Mouse (Mus musculus) frontal cortex, postnatal 14 days (tissue): Measurements from ENCODE around the gene Rela.
"Not testable (repeated sequence)": the region's sequence is repeated elsewhere in the genome, so short reads cannot be mapped to it uniquely, and the experiment has no call there.

ENCODE experiments used
- DNase-seq, 2 experiments: peaks; one replicate each; pipeline ENCODE4 v3.0.0; 2022; ENCODE audit warnings: low spot score in 2 of 2

Gene Rela

DNA sequence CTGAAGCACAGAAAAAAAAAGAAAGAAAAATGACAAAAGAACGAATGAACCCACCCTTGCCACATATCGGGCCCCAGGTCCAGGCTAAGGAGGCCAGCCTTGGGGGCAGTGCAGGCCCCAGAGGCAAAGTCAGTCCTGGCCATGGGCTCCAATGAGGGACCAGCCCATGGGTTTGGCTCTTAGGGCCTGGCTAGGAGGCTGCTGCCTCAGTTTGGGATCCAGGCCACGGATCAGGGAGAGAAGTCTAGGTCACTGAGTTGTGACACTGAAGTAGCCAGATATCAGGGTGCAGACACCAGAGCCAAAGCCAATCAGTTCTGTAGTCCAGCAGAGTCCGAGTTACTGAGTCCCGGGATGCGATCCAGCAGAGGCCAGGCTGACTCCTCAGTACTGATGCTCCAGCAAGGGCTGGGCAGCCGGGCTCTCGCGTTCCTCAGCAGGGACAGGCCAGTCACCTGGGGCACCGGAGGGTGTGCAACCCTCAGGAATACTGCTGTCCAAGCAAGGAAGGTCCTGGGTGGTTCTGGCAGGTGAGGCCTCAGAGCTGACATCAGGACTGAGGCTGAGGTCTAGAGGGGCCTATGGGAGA lies 27.5 kb downstream of the Rela start:
- no peak for DNase-seq

DNA sequence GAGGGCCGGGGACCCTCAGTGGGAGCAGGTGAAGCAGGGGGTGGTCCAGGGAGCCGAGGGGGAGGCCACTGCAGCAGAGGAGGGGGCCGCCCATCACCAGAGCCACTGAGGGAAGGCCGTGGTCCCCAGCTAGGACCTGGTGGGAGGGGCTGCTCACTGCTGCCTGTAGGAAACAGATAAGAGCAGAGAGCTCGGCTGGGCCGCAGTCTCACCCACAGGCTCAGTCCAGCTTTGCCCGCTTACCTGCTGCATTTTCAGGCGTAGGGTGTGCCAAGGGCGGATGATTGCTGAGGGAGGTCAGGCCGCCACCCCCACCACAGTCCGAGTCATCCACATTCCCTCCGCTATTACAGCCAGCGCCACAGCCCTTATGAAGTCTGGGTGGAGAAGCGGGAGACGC lies 28.2 kb downstream of the Rela start:
- DNase-seq = no peak

DNA sequence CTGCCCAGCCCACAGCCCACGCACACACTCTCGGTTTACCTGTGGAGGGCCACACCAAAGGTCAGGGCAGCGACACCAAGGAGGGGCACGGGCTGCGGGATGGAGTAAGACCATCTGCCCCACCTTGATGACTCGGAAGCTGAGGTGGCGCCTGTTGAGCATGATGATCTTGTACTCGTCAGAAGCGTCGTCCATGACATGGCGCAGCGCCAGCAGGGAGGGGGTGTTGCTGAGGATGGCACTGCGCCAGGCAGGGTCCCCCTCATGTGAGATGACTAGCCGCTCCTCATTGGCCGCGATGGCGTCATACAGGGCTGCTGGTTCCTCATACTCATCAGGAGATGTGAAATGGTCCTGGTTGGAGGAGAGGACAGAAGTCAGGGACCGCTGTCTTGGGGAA lies 29.1 kb downstream of the Rela start:
- DNase-seq = no peak

DNA sequence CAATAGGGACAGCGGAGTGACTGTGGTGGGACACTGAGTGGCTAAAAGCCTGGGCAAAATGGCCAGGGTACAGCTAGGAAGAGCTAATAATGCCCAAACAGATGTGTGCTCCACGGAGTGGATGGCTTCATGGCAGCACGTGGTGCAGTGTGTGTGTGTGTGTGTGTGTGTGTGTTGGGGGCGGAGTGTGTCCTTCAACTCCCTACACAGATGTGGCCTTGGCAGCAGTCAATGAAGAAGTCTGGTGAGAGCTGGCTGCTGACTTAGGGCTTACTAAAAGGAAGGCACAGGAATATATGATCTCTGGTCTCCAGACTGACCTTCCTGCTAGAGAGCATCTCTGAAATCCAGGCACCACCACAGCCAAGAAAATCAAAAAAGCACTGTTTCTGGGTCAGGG lies 31.1 kb downstream of the Rela start:
- DNase-seq = no peak

DNA sequence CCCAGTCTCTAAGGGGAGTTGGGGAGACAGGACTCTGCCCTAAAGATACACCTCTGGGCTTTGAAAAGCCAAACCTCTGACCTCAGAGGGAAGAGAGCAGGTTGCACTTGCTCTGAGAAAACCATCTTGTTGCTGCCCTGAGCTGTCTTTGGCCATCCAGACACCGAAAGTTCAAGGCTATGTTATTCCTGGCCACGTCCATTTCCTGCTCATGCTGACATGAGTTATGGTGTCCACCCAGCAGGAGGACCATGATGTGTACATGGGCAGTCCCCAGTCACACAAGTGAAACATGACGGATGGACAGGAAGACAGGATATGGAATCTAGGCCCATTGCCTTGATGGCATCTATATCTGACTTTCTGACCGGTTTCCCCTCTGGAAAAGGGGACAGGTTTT lies 43.1 kb downstream of the Rela start:
- no peak for DNase-seq

DNA sequence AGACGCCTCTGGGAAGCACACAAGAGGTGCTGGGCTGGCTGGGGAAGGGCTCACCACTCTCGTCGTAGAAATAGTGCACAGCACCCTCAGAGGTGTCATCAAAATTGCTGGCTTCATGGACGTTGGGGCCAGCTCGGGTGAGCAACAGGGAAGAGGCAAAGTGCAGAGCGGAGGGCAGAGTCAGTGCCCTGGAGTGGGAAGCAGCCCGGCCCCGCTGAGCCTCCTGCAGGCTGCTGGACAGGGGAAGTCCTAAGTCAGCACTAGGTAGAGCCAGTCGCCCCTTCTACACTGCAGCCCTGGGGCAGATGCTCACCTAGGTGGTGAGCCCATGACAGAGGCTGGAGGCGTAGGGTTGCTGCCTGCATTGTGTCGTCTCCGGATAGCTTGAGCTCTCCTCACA lies 47.0 kb downstream of the Rela start:
- no peak for DNase-seq

DNA sequence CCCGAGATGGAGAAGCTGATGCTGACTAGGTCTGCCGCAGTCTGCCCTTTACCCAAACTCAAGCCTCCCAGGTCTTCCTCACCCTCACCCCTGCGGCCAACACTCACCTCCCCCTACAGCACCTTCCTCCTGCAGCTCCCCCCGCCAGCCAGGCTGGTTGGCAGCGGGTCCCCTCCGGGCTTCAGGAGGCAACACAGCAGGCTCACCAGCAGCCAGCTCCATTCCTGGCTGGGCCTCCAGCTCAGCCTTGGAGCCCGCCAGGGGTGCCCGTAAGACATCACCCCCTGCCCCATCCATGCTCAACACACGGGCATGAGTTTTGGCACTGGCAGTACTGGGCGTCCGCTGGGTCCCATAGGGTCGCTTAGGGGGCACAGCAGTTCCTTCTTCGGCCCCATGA lies 47.7 kb downstream of the Rela start:
- DNase-seq = no peak

DNA sequence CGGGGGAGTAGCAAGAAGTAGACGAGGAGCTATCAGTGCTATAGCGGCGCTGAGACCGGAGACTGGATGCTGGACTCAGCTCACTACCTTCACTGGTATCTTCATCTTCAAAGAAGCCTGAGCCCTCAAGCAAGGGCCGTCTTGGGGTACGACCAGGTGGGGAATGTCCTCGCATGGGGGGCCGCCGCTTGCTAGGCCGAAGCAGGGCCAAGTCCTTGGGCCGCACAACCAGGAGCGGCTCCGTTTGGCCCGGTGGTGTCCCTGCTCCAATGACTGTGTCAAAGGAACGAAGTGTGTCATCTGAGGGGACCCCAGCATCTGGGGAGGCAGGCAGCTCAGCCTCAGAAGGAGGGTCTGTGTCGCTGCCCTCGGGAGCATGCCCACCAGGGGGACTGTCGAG lies 48.1 kb downstream of the Rela start:
- no peak for DNase-seq

DNA sequence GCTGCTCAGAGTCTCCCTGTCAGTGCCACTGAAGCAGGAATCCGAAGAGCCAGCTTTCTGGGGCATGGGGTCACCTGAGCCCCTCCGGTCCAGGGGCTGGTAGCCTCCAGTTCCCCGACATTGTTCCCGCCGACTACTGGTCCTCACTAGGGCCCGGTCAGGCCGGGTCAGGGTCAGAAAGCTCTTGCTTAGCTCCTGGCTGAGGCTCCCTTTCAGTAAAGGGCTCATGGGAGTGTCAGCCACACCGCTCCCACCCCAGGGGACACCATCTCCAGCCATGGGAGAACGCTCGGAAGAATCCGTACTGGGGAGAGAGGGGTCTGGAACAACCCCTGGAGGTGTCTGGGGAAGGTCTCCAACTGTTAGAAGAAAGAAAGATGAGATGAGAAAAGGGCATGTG lies 48.6 kb downstream of the Rela start:
- no peak for DNase-seq

DNA sequence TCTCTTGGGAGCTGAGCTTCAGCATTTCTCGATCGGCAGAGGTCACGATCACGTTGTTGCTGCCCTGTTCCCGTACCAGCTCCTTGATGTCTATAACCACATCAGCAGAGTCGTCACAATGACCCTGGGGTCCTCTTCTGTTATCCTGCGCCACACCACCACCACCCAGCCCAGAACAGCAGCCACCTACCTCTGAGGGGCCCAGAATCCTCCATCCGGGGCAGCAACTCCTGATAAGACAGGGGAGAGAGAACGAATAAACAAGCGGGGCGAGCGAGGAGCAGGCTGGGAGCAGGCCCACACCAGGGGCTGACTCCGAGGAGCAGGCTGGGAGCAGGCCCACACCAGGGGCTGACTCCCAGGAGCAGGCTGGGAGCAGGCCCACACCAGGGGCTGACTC lies 49.2 kb downstream of the Rela start:
- no peak for DNase-seq

DNA sequence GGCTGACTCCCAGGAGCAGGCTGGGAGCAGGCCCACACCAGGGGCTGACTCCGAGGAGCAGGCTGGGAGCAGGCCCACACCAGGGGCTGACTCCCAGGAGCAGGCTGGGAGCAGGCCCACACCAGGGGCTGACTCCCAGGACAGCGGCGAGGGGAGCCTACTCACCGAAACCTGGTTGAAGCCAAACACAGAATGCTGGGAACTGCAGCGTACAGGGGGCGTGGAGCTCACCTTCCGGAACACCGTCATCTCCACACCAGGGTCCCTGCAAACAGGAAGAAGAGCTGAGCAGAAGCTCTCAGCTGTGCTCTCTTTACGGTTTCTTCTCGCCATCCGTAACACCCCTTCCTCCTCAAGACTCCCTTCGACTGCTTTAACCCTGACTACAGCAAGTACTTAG lies 49.7 kb downstream of the Rela start:
- DNase-seq = not testable (repeated sequence)

DNA sequence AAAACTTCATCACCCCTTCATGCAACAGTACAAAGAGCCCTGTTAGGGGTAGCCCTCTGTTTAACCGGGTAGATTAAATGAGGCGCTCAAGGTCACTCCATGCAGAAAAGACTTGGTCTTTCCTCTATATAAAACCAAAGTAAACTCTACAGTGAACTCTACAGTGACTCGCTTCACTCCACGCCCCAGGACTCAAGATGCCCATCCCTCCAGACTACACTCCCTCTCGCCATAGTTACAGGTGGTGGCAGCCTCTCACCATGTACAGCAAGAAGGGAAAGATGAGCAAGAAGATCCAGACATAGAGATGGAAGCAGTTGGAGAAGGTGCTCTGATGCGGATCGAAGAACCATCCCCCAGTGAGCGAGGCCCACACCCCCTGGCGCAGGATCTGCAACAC lies 50.5 kb downstream of the Rela start:
- no peak for DNase-seq

DNA sequence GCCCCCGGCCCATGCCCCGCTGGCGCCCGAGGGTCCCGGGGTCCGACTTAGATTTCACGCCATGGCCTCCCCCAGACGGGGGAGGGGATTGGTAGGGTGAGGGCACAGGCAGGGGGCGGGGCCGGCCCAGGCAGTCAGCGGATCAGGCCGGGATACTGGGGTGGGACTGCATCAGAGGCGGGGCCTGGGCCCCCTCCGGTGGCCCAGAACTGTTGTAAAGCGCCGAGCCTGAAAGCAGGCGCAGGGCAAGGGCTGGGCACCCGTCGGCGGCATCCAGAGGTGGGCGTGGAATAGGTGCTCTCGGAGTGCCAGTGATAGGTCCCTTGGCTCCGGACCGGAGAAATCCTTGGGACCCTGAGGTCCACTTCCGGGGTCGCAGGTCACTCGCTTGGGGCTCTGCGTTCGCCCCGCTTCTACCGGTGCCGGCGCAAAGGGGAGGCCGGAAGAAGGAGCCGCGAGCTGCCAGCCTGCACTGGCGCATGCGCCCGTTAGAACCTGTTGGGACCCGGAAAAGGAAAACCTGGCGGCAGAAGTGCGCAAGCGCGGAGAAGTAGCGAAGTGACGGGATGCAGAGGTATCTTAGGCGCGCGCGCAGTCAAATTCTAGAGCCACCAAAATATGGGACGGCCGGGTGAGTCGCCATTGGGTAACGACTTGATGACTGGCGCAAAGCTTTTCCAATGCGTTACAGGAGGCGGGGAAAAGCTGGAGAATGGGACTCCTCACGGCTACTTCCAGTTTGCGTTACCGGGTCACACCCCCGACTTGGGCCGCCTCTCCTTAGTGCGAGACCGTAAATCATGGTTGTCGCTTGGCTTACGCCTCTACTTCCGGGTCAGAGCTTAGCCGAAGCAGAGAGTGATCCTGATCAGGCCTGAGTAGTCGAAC lies 51.2 kb downstream of the Rela start, which contains the start of the genes Map3k11 and Pcnx3:
Gene Map3k11, plus strand, starts transcription at position 543 of the 888 bp plus-strand sequence.
Gene Pcnx3, minus strand, starts transcription at position 709 of the 888 bp plus-strand sequence.
- peak; percentile 97 for DNase-seq

DNA sequence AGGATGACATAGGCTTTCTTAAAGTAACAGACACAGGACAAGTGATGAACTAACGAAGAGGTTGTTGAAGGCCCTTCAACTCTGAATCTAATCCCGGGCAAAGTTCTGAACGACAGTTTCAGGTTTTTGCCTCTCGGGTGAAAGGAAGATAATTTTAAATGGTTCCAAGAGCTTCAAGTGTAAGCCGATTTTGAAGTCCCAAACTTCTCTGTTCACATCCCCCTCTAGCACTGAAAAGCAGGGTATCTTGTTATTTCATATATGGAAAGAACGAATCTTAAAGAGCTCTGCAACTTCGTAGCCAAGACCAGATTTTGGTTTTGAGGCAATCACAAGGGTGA lies 51.8 kb downstream of the Rela start:
- no peak for DNase-seq

DNA sequence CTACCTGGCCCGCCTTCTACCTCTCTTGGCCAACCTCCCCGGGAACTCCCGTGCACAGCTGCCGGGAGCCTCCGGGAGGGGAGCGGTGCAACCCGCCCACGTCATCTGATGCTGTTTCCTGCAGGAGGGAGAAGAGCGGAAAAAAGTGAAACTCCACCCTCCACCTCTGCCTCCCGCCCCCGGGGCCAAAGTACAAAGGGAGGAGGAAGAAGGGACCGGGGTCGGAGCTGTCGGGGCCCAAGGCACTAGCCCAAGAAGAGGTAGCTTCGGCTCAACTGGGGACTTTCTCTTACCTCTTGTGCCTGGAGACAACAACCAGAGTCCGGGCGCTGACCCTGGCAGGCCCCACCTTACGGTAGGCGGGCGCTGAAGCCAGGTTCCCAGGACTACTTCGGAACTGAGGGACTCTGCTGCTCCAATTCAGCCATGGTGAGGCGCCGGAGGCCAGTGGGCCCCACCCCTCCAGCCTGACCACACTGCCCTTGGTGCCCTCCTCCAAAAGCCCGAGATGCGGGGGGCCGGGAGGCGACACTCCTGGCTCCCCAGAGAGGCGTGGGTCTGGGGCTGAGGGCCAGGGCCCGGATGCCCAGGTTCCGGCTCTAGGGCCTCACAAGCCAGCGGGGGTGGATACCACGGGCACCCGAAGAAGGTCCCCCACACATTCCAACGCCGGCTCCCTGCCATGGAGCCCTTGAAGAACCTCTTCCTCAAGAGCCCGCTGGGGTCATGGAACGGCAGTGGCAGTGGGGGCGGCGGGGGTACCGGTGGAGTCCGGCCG lies 52.5 kb downstream of the Rela start:
- DNase-seq = peak; percentile 58 to 61

DNA sequence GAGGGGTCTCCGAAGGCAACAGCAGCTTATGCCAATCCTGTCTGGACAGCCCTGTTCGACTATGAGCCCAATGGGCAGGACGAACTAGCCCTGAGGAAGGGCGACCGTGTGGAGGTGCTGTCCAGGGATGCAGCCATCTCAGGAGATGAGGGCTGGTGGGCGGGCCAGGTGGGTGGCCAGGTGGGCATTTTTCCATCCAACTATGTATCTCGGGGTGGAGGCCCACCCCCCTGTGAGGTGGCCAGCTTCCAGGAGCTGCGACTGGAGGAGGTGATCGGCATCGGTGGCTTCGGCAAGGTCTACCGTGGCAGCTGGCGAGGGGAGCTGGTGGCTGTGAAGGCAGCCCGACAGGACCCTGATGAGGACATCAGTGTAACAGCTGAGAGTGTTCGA lies 53.1 kb downstream of the Rela start:
- DNase-seq = no peak

DNA sequence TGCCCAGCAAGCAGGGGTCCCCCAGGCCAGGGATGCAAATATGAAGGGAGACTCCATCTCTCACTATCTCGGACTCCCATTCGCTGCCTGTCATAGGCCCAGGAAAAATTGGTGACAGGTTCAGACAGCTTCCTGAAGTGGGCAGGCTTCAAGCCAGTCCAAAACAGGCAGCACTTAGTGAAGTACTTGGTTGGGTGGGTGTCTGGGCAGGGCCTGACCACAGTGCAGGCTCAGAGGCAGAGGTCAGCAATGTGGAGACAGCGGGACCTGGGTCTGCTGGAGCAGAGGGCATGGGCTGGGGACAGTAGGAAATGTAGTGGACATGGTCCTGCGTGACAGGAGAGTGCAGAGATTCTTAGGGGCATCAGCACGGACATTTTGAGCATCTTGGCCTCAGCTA lies 54.3 kb downstream of the Rela start:
- DNase-seq = no peak

DNA sequence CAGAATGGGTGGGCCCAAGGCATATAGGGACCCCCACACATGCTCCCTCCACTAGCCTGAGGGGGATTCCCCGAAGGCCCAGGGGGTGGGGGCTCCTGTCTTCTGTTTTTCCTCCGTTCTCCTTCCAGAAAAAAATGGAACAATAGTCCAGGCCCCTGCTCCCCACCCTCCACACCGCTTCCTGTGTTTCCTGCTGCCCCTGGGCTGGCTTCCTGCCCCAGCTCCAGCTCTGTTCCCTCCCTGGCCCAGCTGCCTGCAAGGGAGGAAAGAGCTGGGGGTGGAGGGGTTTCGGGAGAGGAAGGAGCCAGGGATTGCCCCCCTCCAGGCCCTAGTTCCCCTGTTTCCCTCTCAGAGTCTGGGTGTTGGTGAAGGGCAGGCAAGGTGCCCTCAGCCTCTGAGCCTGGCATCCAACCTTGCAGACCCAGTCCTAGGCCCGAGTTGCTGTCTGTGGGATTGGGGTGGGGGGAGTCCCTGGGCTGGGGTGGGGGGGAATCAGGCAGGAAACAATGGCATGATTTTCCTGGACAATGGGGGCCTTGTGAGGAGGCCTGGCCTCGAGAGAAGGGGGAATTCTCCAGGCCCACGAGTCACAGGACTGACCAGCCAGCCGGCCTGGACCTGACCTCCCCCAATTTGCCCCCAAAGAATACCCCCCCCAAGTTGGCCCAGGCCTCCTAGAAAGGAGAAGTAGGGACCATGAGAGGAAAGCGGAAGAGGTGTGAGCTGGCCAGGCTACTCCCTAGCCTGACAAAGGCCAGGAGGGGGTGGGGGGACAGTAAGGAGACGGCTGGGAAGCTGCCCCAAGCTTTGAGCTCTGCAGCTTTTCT lies 55.0 kb downstream of the Rela start:
- DNase-seq = no peak

DNA sequence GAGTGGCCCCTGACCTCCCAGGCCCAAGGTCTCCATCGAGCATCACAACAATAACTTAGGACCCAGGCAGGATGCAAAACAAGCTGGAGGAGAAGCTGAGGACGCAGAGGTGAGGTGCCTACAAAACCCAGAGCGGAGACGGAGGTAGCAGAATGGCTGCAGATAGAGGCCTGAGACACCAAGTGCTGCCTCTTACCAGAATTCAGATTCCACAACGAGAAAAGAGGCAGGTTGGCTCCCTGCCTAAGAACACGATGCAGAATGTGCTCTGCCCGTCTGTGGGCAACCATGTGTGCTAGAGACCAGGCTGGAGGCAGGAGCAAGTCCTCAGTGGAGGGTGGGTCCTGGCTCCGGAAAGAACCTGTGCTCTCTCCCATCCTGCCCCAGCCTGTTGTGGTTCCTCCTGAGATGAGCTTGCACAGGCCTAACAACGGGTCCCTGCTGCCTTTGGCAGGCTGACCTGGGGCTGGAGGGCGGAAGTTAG lies 55.7 kb downstream of the Rela start:
- no peak for DNase-seq

DNA sequence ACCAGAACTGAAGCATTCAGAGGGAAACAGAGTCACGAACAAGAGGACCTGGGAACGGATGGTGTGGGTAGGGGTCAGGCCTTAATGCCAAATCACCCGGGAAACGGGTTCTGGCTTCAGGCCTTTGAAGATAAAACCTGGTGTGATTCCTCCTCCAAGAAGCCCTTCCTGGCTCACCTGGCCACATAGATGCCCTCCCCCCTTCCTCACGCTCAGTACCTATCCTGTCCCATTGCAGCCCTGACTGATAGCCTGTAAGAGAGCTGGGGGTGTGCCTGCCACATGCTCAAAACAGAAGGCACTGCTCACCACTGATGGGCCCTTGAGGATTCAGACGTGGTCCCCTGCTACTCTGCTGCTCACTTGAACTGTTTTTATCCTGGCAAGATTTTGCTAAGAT lies 56.5 kb downstream of the Rela start:
- no peak for DNase-seq

DNA sequence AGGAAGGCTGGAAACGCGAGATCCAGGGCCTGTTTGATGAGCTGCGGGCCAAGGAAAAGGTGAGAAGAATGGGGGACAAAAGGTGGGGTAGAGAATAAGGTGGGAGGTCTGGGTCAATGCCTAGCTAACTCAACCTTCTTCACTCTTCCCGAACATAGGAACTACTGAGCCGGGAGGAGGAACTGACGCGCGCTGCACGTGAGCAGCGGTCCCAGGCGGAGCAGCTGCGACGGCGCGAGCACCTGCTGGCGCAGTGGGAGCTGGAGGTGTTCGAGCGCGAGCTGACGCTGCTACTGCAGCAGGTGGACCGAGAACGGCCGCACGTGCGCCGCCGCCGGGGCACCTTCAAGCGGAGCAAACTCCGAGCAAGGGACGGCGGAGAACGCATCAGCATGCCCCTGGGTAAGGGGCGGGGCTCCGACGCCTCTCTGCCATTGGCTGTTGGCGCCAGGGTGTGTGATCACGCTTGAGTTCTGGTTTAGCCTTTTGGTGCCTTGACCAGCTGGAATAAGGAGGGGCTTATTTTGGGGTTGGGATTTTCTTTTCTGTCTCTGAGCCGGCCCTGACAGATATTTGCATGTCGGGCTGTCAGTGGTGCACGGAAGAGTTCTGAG lies 58.7 kb downstream of the Rela start:
- DNase-seq = no peak
